Mouse (Mus musculus): ENCODE results near the gene Tmem38a.

Tmem38a gene

GRCm38 (mm10) chr8:72571611-72572473, at the start of gene Tmem38a:
Tmem38a (plus strand) TSS chr8:72572055.
- DNase-seq: peak; percentile 75 to 82

GRCm38 (mm10) chr8:72532103-72532502, 39.8 kb upstream of the Tmem38a start:
- DNase-seq: no peak

GRCm38 (mm10) chr8:72534888-72535287, 37.0 kb upstream of the Tmem38a start:
- DNase-seq: no peak

GRCm38 (mm10) chr8:72539234-72539633, 32.6 kb upstream of the Tmem38a start:
- no peak for DNase-seq

- peak in 1 of 2 experiments; percentile 27 for DNase-seq
Measured at GRCm38 (mm10) chr8:72547122-72547801, 24.6 kb upstream of the Tmem38a start.

- peak; percentile 96 to 98 for DNase-seq
Measured at GRCm38 (mm10) chr8:72547802-72548643, 23.8 kb upstream of the Tmem38a start, which contains the start of gene Med26. Med26 (minus strand) TSS chr8:72548270.

- no peak for DNase-seq
Measured at GRCm38 (mm10) chr8:72548644-72549313, 23.1 kb upstream of the Tmem38a start.

- DNase-seq: no peak
Measured at GRCm38 (mm10) chr8:72549314-72549892, 22.5 kb upstream of the Tmem38a start.

- DNase-seq: no peak
Measured at GRCm38 (mm10) chr8:72555770-72556169, 16.1 kb upstream of the Tmem38a start.

GRCm38 (mm10) chr8:72561111-72561689, 10.7 kb upstream of the Tmem38a start:
- no peak for DNase-seq

- no peak for DNase-seq
Measured at GRCm38 (mm10) chr8:72565970-72566369, 5.9 kb upstream of the Tmem38a start.

- DNase-seq: peak; percentile 97
Measured at GRCm38 (mm10) chr8:72570633-72571610, 933 bp upstream of the Tmem38a start, which contains the start of gene Smim7. Smim7 (minus strand) TSS chr8:72571088.

- DNase-seq: no peak
Measured at GRCm38 (mm10) chr8:72572507-72572906, 652 bp downstream of the Tmem38a start.

- no peak for DNase-seq
Measured at GRCm38 (mm10) chr8:72573450-72573849, 1.6 kb downstream of the Tmem38a start.

- no peak for DNase-seq
Measured at GRCm38 (mm10) chr8:72575915-72576314, 4.1 kb downstream of the Tmem38a start.

- no peak for DNase-seq
Measured at GRCm38 (mm10) chr8:72577266-72577665, 5.4 kb downstream of the Tmem38a start.

GRCm38 (mm10) chr8:72577941-72578340, 6.1 kb downstream of the Tmem38a start:
- DNase-seq: no peak

- no peak for DNase-seq
Measured at GRCm38 (mm10) chr8:72579374-72579773, 7.5 kb downstream of the Tmem38a start.

- DNase-seq: no peak
Measured at GRCm38 (mm10) chr8:72583056-72583771, 11.4 kb downstream of the Tmem38a start.

- DNase-seq: no peak
Measured at GRCm38 (mm10) chr8:72584390-72584789, 12.5 kb downstream of the Tmem38a start.

Data from thymus, postnatal 36 days (tissue).